Mouse (Mus musculus) urinary bladder, postnatal 4 days (tissue): ENCODE results near the gene Wdr90.
A peak's percentile ranks its signal among the peaks of the same experiment; 100 is the strongest.
"Not testable (repeated sequence)": the region's sequence is repeated elsewhere in the genome, so short reads cannot be mapped to it uniquely, and the experiment has no call there.

ENCODE experiments used
- DNase-seq, 2 experiments: peaks; one replicate each; pipeline ENCODE4 v3.0.0; 2021 to 2022; ENCODE audit warnings: low spot score in 2 of 2

Gene Wdr90

DNA sequence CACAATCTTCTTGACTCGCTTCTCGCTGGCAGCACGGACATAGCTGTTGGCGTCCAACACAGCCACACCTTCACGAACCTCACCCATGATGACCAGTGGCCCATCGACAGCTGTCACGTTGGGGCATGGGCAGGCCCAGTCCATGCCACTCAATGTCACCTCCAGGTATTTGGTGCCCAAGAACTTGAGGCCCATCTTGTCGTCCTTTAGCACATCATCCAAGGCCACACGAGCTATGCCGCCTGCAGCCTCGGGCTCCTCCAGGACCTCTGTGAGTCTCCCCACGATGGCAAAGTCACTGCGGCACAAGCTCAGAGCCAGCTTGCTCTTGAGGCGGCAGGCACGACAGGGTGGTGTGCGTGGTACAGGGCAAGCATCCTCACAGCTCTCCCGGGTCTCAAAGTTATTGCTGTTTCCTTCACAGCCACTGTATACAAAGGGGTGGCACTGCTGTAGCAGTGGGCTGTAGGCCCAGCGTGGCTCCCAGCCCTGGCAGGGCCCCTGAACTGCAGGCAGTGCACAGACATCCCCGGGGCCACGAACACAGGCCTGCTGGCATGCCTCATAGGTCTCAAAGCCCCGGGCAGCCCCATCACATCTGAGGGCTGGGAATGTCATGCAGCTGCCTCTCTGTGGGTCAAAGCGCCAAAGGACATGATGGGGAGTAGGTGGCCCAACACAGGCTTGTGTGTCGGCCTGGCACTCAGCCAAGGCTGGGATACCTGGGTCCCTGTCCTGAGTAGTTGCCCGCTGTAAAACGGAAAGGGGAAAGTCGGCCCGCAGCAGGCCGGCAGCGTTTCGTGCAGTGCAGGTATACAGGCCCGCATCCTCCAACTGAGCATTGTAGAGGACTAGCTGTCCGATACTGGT lies 16.7 kb upstream of the Wdr90 start:
- no peak for DNase-seq

DNA sequence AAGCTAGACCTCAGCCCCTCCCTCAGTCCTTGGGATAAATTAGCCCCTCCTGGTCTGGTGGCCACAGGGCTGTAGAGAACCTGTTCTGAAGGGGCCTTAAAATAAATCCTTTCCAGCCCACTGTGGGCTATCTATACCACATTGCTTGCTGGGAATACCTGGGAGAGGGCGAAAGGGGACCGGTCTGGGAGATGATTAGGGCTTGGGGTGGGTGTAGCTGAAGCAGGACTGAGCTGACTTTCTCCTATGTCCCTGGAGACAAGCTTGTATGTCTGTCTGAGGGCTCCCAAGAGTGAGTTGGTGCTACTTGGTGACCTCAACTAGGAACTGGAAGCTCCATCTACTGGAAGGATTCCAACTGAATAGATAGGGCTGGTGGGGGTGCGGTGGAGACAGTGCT lies 15.7 kb upstream of the Wdr90 start:
- no peak for DNase-seq

DNA sequence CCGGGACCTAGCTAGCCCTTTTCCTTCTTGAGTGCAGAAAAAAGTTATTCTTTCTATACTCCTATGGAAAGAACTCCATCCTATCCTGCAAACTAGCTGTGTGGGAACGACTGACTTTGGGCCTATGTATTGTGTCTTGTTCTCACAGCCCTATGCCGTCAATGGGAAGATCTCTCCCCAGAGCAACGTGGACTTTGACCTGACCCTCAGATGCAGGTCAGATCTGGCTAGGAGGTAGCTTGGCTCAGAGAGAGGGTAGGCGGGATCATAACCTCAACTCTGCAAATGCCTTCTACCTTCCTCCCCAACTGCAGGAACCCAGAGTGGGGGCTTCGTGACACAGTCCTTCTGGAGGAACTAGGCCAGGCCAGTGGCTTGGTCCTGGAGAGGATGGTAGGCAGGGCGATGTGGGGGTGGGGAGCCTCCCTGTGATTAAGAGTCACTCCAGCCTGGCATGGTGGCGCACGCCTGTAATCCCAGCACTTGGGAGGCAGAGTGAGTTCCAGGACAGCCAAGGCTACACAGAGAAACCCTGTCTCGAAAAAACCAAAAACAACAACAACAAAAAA lies 15.1 kb upstream of the Wdr90 start:
- no peak for DNase-seq

DNA sequence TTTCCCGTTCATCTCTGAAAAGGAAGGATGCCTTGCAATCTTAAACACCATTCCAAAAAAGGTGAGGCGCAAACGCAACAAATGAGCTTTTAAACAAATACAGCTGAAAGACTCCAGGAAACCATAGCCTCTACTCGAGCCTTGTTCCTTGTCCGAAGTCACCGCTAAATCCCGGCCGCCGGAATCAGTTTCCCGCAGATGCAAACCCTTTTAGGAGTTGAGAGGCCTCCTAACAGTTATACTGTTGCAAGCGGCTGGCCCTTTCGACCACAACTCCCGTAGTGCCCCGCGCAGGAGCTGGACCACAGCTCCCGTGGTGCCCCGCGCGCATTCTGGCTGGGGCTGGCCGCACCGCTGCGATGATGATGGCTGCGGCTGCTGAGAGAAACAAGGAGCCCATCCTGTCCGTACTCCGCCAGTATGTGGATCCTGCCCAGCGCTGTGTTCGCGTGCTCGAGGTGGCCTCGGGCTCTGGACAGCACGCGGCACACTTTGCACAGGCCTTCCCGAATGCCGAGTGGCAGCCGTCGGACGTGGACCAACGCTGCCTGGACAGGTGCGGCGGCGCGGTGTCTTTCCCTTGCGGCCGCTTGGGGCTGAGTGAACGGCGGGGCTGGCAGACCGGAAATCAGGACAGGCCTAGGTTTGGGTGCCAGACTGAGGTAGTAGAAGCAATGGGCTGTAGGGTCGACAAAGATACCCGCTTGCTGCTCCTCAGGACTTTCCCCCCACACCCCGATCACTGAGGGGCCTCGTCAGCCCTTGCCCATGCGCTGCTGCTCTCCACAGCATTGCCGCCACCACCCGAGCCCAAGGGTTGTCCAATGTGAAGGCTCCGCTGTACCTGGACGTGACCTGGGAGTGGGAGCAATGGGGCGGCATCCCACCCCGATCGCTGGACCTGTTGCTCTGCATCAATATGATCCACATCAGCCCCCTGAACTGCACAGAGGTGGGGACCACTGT lies 14.2 kb upstream of the Wdr90 start:
- DNase-seq, result peak; percentile 85 to 89

DNA sequence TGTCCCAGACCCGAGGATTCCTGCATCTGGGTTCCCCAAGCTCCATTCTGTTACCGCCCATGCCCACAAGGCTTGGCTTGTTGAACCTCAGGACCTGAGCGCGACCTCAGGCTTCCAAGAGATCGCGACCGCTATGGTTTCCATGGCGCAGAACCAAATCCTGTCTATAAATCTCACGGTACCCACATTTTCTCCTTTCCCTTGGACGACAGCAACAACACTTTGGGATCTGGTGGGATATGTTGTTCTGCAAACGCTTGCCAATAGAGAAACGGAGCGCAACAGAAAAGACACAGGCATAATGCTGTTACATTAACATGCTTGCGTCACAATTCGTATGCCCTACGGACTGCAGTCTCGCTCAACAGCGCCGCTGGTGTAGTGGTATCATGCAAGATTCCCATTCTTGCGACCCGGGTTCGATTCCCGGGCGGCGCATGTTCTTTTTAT lies 13.4 kb upstream of the Wdr90 start, which contains the start of gene Mettl26:
Gene Mettl26 (plus strand): TSS at position 354 of the 450 bp plus-strand sequence.
- peak; percentile 83 to 96 for DNase-seq

DNA sequence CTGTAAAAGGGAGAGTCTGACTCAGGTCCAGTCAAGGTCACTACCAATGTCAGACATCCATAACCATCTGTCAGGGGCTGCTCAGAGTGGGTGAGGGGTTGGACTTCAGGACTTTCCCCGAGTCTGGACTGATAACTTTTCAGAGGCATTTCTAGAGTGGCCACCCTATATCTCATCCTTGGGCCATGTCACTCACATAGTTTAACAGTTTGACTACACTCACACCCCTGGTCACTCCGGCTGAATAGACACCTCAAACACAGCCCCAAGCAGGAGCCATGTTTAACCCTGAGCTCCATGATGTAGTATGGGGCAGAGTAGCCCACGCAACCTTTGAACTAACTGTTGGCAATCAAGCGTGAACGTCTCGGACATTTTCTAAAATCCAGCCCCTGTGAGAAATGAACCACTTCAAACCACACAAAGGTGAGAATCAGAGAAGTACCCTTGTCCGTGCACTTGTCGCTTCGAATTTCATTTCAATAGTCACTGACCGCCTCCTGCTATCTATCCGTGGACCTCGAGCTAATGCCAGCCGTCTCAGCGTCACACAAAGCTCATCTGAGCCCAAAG lies 12.9 kb upstream of the Wdr90 start:
- DNase-seq, result no peak

DNA sequence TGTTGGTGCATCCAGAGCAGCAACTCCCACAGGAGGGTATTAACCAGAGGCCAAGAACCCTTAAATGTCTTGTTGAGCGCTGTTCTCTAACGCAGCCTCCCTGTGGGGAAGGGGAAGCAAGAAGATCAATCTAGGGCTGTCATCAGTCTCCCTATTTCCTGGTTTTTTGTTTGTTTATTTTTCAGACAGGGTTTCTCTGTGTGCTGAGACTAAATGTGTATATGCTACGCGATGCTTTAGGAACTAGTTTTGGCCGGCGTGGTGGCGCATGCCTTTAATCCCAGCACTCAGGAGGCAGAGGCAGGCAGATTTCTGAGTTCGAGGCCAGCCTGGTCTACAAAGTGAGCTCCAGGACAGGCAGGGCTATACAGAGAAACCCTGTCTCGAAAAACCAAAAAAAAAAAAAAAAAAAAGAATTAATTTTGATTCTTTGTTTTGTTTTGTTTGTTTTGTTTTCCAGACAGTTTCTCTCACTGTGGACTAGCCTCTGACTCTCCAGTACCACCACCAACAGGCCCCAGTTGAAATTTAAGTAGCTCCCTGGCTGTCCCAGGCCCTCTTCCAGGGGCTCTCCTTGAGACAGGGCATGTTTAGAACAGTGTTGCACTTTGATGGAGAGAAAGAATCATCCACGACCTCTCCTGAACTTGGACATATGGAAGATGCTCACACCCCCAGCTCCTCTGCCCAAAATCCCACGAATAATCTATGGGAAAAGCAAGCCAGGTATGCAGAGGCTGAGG lies 12.3 kb upstream of the Wdr90 start:
- DNase-seq, result no peak

DNA sequence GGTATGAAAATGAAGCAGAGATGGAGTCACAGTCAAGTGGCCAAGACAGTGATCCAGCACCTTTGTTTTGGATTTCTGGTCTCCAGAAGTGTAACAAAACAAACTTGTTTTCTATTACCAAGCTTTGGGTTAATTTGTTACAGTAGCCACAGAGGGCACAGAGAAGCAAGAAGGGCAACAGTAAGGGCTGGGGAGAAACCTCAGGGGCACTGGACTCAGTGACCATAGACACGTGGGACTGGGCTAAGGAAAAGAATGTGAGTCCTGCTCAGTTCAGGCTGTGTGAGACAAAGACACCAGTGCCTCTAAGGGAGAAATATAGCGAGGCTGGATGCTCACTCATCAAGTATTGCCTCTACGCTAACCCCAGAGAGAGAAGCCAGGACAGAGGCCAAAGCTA lies 11.4 kb upstream of the Wdr90 start:
- DNase-seq, result no peak

DNA sequence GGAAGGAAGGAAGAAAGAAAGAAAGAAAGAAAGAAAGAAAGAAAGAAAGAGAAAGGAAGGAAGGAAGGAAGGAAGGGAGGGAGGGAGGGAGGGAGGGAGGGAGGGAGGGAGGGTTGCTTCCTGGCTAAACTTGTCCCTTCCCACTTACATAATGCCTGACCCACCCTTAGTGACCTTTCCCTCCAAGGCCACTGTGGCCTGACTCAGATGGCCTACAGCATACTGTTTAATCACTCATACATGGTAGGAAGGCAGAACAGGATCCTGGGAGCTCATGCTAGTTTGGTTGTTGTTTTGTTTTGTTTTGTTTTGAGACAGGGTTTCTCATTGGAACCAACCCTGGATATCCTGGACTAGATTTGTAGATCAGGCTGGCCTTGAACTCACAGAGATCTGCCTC lies 10.3 kb upstream of the Wdr90 start:
- DNase-seq, result not testable (repeated sequence)

DNA sequence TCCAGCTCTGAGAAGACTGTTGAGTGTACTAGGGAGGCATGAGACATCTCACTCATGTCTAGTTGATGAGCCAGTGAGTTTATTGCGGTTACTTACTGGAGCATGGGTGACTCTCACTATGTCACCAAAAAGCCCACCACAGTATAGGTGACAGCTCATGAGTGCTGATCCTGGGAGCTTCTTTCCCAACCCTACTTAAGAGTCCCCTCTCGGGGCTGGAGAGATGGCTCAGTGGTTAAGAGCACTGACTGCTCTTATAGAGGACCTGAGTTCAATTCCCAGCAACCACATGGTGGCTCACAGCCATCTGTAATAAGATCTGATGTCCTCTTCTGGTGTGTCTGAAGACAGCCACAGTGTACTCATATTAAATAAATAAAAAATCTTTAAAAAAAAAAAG lies 8.7 kb upstream of the Wdr90 start:
- no peak for DNase-seq

DNA sequence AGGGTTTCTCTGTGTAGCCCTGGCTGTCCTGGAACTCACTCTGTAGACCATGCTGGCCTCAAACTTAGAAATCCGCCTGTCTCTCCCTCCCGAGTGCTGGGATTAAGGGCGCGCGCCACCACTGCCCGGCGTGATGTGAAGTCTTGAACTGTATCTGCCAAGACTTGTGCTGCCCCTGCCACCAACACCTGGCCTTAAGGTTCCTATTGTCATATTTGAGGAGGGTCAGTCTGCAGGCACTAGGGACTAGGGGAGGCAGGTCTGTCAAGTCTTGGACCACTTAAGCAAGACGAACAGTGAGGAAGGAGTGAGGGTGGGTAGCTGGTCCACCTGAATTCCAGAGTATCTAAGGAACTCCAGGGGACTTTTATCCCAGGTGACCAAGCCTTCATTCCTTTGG lies 8.2 kb upstream of the Wdr90 start:
- no peak for DNase-seq

DNA sequence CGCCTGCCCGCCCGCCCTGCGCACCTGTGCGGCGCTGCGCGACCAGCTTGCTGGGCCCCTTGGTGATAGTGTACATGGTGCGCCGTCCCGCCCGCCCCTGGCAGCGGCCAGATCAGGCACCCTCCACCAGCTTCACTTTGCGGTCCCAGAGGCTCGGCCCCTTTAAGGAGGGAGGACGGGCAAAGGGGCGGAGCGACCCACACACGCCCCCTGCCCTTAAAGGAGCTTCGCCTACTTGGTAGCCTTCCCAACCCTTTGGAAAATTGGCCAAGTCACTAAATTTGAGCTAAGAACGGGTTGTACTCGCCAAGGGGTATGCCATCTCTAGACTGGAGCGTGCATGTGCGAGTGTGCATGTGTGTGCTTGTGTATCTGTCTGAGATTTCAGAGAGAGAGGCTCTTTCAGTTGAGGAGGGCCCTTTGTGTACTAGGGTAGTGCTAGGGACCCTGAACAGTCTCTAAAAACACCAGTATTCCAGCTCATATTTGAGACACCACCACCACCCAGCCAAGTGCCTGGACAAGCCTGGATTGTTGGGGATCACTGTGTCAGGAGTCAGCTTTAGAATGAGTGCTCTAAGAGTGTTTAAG lies 7.4 kb upstream of the Wdr90 start, which contains the start of gene Mcrip2:
Gene Mcrip2 (minus strand): TSS at position 164 of the 591 bp plus-strand sequence.
- peak; percentile 74 to 79 for DNase-seq

DNA sequence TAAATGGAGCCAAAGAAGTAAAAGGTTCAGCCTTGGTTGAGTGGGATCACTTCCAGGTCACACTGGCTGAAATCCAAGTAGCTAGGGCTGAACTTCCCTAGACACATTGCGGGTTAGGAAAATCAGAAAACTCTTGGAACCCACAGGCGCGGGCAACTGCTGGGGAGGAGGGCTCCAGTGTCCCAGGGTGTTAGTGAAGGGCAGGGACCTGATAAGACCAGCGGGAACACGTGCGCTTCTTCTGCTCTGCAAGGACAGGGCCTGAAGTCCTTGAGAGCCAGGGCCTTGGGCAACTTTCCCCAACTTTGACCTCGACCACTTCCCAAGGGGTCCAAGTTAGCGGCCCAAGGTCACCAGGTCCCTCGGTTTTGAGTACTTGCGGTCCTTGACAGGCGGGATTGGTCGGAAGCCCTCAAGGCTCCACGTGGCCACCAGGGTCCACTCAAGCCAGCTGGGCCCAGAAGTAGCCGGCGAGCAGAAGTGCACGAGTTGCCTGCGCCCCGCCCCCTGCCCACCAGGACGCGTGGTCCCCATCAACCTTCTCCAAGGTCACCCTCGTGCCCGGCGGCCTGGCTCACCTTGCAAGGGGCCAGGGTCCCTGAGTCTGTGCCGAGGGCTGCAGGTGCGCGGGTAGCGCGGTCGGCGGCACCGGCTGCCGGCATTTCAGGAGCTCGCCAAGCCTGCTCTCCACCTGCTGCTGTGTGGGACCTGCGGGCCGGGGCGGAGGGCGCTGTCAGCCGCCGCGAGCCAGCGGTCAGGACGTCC lies 6.7 kb upstream of the Wdr90 start:
- DNase-seq, result peak; percentile 56 to 65

DNA sequence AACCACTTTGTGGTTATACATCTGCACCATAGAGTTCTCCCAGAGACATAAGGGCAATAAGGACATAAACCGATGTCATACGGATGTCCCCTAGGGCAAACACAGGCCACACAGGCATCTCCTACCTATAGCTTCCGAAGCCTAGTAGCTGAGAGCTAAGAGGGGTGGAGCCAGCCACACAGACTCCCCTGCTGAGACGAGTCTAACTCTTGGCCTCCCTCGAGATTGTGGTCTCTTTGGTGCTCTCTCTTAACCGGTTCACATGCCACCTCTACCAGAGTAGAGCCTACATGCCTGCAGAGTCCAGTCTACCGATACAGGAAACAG lies 6.2 kb upstream of the Wdr90 start:
- DNase-seq, result no peak

DNA sequence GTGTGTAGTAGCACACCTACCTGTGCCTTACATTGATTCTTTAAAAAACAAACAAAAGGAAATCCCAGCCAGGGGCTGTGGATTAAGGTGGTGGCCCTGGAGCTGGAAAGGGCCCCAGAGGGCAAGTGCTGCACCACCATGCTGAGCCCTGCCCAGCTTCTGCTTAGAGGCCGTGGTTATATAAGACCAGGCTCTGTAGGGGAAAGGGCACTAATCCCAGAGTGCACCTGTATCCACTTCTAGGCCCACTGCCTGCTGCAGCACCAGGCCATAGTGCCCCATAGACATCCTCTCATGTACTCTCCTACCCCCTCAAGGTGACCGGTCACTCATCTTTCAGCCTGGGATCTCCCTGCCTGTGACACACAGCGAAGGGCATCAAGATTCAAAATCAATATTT lies 4.9 kb upstream of the Wdr90 start:
- DNase-seq, result no peak

DNA sequence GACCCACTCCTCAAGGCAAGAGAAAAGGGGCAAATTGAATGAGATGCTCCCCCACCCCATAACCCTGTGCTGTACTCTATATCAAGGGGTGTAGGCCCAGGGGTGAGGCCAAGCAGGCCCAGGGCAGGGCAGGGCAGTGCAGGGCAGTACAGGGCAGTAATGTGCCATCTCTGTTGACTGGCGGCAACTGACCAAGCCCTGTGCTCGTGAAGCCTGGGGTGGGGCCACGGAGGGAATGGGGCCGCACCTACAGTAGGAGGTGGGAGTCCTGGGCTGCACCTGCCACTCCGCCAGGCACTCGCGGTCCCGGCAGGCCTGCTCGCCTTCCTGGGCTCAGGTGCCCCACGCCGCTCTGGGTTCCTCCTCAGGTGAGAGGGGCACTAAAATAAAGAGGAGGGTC lies 4.0 kb upstream of the Wdr90 start:
- peak in 1 of 2 experiments; percentile 59 for DNase-seq

DNA sequence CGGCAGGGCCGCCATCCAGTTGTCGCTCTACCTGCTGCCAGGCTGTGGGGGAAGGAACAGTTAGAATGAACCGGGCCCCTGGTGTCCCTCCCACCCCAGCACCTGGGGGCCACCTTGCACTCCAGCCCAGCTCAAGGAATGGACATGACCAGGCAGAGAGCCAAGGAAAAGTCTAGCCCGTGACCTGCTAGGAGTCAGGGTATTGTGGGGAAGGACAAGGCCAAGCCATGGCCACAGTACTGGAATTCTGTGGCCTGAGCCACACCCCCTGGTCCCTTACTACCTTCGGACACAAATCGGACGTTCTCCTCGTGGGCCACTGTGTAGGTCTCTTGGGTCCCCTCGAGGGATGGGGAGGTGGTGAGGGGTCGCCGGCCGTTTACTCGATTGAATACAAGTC lies 3.0 kb upstream of the Wdr90 start:
- DNase-seq, result no peak

DNA sequence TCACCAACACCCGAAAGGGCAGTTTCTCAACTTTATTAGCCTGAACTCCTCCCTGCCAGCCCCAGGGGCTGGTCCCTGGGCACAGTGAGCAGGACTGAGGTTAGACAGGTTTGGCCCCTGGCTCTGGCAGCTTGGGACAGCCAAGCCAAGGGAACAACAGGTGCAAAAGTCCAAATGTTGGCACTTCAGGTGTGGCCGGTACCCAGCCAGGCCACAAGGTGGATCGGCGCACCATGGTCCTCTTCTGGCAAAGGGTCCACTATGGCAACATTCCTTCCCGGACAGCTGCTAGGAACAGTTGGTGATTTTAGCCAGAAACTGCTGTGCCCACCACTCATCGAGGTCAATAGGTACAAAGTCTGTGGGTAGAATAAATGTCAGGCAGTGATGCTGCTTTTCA lies 2.4 kb upstream of the Wdr90 start:
- DNase-seq, result no peak

DNA sequence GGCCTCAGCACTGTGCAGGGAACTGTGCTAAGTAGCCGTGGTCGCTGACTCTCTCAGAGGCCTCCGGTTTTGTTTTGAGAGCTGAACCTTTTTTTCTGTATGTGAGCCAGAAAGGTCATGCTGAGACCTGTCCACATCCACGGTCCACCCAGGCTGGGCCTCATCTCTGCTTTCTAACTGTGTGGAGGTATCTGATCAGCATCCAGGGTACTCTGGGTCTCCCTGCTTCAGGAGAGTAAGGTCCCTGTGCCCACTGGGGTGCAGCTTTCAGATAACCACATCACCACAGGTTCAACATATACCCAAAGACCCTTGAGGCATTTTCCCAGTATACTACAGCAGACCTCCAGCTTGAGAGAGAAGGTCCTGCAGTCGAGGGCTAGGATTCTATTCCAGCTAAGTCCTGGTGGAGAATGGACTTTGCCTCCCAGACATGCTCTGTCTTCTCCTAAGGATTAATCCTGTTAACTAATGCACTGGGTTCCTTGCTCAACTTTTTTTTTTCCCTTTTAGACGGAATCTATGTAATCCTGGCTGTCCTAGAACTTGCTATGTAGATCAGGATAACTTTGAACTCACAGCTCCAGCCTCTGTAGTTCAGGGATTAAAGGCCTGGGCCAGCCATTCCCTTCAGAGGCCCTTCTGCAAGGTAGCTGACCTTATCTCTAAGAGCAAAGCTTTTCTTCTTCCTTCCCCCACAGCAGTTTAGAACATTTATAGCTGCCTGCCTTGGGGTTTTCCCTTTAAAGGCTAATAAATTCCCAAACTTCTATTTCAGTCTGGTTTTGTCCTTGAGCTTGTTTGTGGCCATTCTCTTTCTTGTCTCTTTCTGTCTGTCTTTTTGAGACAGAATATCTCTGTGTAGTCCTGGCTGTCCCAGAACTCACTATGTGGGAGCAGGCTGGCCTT lies 657 bp upstream of the Wdr90 start:
- DNase-seq, result no peak
